Mouse (Mus musculus) erythroblast, embryonic 14.5 days (primary cell): ENCODE measurements around the gene Gucd1.

Source experiments
- GATA1 ChIP-seq: IDR thresholded peaks from 2 replicates; pipeline ENCODE4 v1.6.1; 2012; ENCODE audit warnings: low read length, inconsistent platforms, mixed read lengths
- TAL1 ChIP-seq: IDR thresholded peaks from 3 replicates; pipeline ENCODE4 v1.6.1; 2012; ENCODE audit warnings: low read length, inconsistent platforms, mixed read lengths

DNA sequence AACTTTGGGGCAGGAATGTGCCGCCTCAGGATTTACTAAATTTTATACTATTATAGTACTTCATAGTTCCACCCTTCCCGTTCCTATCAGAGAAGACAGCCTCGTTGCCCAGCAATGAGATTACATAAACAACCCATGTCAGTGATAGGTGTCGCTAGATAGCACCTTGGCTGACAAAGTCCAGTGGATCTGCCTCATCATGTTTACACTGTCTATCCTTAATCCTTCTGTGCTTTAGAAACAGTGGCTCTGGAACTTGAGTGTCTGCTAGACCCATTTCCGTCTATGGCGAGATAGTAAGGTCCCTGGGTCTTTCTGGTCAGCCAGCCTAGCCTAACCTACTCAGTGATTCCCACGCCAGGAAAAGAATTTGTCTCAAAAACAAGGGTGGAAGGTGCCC lies 17.4 kb downstream of the Gucd1 start:
- TF ChIP-seq GATA1 (no peak), TAL1 (no peak)
